Mouse (Mus musculus) erythroblast, embryonic 14.5 days (primary cell): ENCODE measurements around the gene Ang.

Source experiments
- GATA1 ChIP-seq: IDR thresholded peaks from 2 replicates; pipeline ENCODE4 v1.6.1; 2012; ENCODE audit warnings: low read length, inconsistent platforms, mixed read lengths
- TAL1 ChIP-seq: IDR thresholded peaks from 3 replicates; pipeline ENCODE4 v1.6.1; 2012; ENCODE audit warnings: low read length, inconsistent platforms, mixed read lengths

- TF ChIP-seq TAL1 (no peak), GATA1 (no peak)
These were observed 22.0 kb upstream of the Ang start for GRCm38 (mm10) chr14:51068956-51069355.
